Mouse (Mus musculus): ENCODE data around the gene Crip1.

Crip1 gene

GRCm38 (mm10) chr12:113146112-113147057 lies at the start of gene Crip1:
TSS of gene Crip1 (plus strand) at chr12:113146316.
- DNase-seq: peak; percentile 83

GRCm38 (mm10) chr12:113097040-113097439 lies 49.1 kb upstream of the Crip1 start:
- DNase-seq: peak; percentile 55

GRCm38 (mm10) chr12:113097749-113098281 lies 48.3 kb upstream of the Crip1 start, which contains the start of gene Mta1:
TSS of gene Mta1 (plus strand) at chr12:113098278.
- DNase-seq: peak; percentile 78

- peak; percentile 76 for DNase-seq
Measured at GRCm38 (mm10) chr12:113098530-113099151, 47.5 kb upstream of the Crip1 start.

GRCm38 (mm10) chr12:113099470-113100237 lies 46.5 kb upstream of the Crip1 start:
- DNase-seq: peak; percentile 68

GRCm38 (mm10) chr12:113100448-113101076 lies 45.6 kb upstream of the Crip1 start:
- peak; percentile 80 for DNase-seq

GRCm38 (mm10) chr12:113101251-113101960 lies 44.7 kb upstream of the Crip1 start:
- DNase-seq: no peak

- DNase-seq: peak; percentile 71
Measured at GRCm38 (mm10) chr12:113102461-113102860, 43.7 kb upstream of the Crip1 start.

- peak; percentile 57 for DNase-seq
Measured at GRCm38 (mm10) chr12:113103846-113104451, 42.2 kb upstream of the Crip1 start.

- DNase-seq: no peak
Measured at GRCm38 (mm10) chr12:113106386-113106785, 39.7 kb upstream of the Crip1 start.

- DNase-seq: no peak
Measured at GRCm38 (mm10) chr12:113107431-113108124, 38.5 kb upstream of the Crip1 start.

- no peak for DNase-seq
Measured at GRCm38 (mm10) chr12:113108528-113109283, 37.4 kb upstream of the Crip1 start.

GRCm38 (mm10) chr12:113109801-113110200 lies 36.3 kb upstream of the Crip1 start:
- no peak for DNase-seq

- DNase-seq: no peak
Measured at GRCm38 (mm10) chr12:113114141-113114540, 32.0 kb upstream of the Crip1 start.

GRCm38 (mm10) chr12:113114856-113115538 lies 31.1 kb upstream of the Crip1 start:
- DNase-seq: no peak

- DNase-seq: peak; percentile 70
Measured at GRCm38 (mm10) chr12:113119516-113120410, 26.4 kb upstream of the Crip1 start.

- DNase-seq: no peak
Measured at GRCm38 (mm10) chr12:113124726-113125125, 21.4 kb upstream of the Crip1 start.

- DNase-seq: no peak
Measured at GRCm38 (mm10) chr12:113130732-113131131, 15.4 kb upstream of the Crip1 start.
